Mouse (Mus musculus) hindbrain, postnatal 0 days (tissue): ENCODE measurements at regions not wholly inside any gene's neighbourhood (a gene's known extent, or its start where the extent isn't known, plus 50 kb on each side); places are given as distances from the start of the nearest gene placed in this dataset.
A peak's percentile ranks its signal among the peaks of the same experiment; 100 is the strongest.

Source experiments
- ATAC-seq: fragments of 200-750 bp; cut with Nextera tagmentation; 2 replicates; pipeline ENCODE4 v1.8.0; 2017; ENCODE audit warnings: mild to moderate bottlenecking, moderate TSS enrichment, moderate library complexity
- DNase-seq: peaks from one replicate; pipeline ENCODE4 v3.0.0-alpha.2; 2015; ENCODE audit warnings: low spot score
- H3K27ac ChIP-seq: fragments of 300-500 bp; sonication (generic); 2 replicates; pipeline ENCODE4 v1.5.1; 2014; ENCODE audit warnings: mild to moderate bottlenecking
- H3K27me3 ChIP-seq: fragments of 300-500 bp; sonication (generic); 2 replicates; pipeline ENCODE4 v1.6.1; 2014; ENCODE audit warnings: low read length, mixed read lengths; ENCODE audit not compliant: insufficient read depth
- H3K36me3 ChIP-seq: fragments of 300-500 bp; sonication (generic); 2 replicates; pipeline ENCODE4 v1.6.1; 2014; ENCODE audit warnings: low read length, mixed read lengths; ENCODE audit not compliant: insufficient read depth
- H3K4me1 ChIP-seq: fragments of 300-500 bp; sonication (generic); 2 replicates; pipeline ENCODE4 v1.6.1; 2014; ENCODE audit warnings: antibody characterized with exemption, low read length, mixed read lengths; ENCODE audit not compliant: insufficient read depth
- H3K4me2 ChIP-seq: fragments of 300-500 bp; sonication (generic); 2 replicates; pipeline ENCODE4 v1.6.1; 2014; ENCODE audit warnings: low read depth, mild to moderate bottlenecking, low read length, moderate library complexity, mixed read lengths
- H3K4me3 ChIP-seq: fragments of 300-500 bp; sonication (generic); 2 replicates; pipeline ENCODE4 v1.5.1; 2014; ENCODE audit warnings: low read length
- H3K9ac ChIP-seq: fragments of 300-500 bp; sonication (generic); replicated peaks from 2 replicates; pipeline ENCODE4 v1.6.1; 2014; ENCODE audit warnings: mild to moderate bottlenecking, low read length, moderate library complexity, mixed read lengths
- H3K9me3 ChIP-seq: fragments of 300-500 bp; sonication (generic); 2 replicates; pipeline ENCODE4 v1.6.1; 2016; ENCODE audit warnings: low read length, mixed read lengths
- CTCF ChIP-seq: IDR thresholded peaks from 2 replicates; pipeline ENCODE4 v1.5.1; 2016; ENCODE audit warnings: antibody characterized with exemption, control low read depth, low read depth
- WGBS: fragments of 180-500 bp; shearing (Covaris S2); extraction: QIAGEN DNeasy Blood & Tissue Kit; methylation state at CpG from one replicate; pipeline ENCODE4 v1.1.7; 2014; 5-methylcytosine and 5-hydroxymethylcytosine counted together

DNA sequence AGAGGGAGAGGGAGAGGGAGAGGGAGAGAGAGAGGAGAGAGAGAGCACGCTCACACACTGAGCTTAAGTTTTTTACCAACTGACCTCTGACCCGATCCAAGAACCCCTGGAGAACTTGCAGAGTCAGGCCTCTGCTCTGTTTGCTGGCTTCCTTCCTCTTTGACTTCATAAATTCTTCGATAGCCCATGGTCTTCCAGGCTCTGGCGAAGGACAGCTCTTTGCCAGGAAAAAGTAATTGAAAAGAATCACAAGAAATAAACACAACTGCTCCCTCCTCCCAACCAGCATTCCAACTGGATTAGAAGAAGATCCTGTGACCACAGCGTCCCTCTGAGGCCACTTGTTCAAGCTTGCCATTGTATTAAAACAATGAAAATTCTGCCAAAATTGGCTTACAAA lies 182.8 kb downstream of the Tmem132e start:
- no peaks in the 10 kb centered on the region for H3K9me3 ChIP-seq
- ATAC-seq (no peak), DNase-seq (peak; percentile 44)
- no peak overlapping the region for H3K4me2 ChIP-seq
- H3K27me3 ChIP-seq, result no peaks in the 10 kb centered on the region
- H3K9ac ChIP-seq, result no peak overlapping the region
- no peaks in the 10 kb centered on the region for H3K36me3 ChIP-seq
- H3K27ac ChIP-seq, result no peak overlapping the region
- H3K4me3 ChIP-seq, result no peak overlapping the region
- H3K4me1 ChIP-seq, result peaks cover 27% of the 10 kb centered on the region
- TF ChIP-seq CTCF, result peak; percentile 43; the same call in 1 of the 2 replicates
- WGBS, result 13% methylated on average over 5 of the region's 5 CpGs

DNA sequence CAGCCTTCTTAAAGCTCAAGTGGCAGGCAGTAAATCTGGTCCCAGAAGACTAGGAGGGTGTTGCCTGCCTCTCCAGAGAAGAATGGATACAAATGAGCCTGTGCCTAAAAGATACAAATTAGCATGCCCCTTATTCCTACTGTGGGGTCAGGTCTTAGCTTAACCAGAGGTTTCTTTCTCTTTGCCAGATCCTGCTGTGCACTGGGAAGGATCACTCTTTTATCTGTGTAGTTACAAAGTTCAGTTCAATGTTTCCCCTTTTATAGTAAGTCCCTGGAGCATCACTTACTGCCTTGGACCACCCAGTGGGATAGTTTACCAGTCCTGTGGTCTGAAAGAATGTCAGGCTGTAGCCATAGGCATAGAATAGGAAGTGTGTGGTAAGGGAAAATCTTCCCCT lies 181.1 kb downstream of the Tmem132e start:
- no peak for TF ChIP-seq CTCF
- Histone ChIP-seq H3K4me1 (peaks cover 32% of the 10 kb centered on the region), H3K9me3 (no peaks in the 10 kb centered on the region), H3K4me3 (no peak overlapping the region), H3K4me2 (no peak overlapping the region), H3K9ac (no peak overlapping the region), H3K36me3 (no peaks in the 10 kb centered on the region), H3K27ac (no peak overlapping the region), H3K27me3 (no peaks in the 10 kb centered on the region)
- ATAC-seq, result no peak
- DNase-seq, result no peak

DNA sequence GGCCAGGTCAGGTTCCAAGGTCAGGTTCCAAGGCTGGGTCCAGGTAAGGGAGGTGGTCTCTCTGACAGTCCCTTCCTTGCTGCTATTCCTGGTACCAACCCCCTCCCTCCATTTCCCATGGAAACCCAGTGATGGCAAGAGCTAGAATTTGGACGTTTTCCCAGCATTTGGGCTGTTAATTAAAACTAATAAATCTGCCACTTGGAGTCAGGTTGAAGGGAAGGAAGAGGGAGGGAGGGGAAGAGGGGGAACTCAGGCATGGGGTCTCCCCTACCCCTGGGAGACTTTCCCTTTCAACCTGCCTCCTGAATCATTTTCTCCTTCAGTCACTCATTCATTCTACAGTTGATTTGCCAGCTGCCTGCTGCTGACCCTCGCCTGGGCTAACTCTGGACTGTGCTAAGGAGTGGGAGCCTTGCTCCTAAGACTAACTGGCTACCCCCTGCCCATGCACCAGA lies 179.5 kb downstream of the Tmem132e start:
- no peak for TF ChIP-seq CTCF
- 26% methylated on average over 2 of the region's 2 CpGs for WGBS
- H3K4me3 ChIP-seq, result no peak overlapping the region
- H3K4me1 ChIP-seq, result peaks cover 32% of the 10 kb centered on the region
- ATAC-seq, result 0 out of 2 replicates have a peak, but pooled peaks have one; percentile 31
- H3K27me3 ChIP-seq, result no peaks in the 10 kb centered on the region
- DNase-seq, result peak; percentile 85
- no peaks in the 10 kb centered on the region for H3K36me3 ChIP-seq
- H3K4me2 ChIP-seq, result no peak overlapping the region
- no peaks in the 10 kb centered on the region for H3K9me3 ChIP-seq
- no peak overlapping the region for H3K9ac ChIP-seq
- peak overlapping the region; percentile 54; the same call in 1 of the 2 replicates for H3K27ac ChIP-seq

DNA sequence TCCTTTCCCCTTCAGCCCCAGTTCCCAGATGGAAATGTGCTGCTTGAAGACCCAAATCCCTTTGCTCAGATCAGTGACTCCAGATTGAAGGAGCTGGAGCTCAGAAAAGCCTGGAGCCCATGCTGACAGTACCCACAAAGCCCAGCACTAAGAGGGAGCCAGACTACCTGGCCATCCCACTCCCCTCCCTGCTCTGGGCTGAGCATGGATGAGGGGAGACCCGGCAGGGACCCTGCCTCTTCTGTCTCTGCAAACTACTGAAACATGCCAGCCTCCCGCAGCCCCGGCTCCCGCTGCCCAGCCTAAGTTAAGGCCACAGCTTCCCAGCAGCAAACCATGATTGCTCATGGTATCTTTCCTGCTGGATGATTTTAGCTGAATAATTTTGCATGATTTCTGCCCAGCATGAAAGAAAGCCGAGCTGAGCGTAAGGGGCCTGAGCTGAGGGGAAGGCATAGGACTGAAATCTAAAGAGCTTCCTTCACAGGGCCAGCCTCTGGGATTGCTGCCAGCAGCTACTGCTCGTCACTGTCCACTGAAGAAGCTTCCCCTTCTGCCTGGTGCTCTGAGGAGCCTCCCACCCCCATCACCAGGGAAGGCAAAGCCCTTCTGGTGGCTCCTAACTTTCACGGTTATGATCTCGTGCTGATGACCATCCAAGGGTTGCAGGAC lies 178.4 kb downstream of the Tmem132e start:
- peak overlapping the region; percentile 54; the same call in 1 of the 2 replicates for H3K27ac ChIP-seq
- TF ChIP-seq CTCF, result no peak
- no peaks in the 10 kb centered on the region for H3K9me3 ChIP-seq
- ATAC-seq (peak; percentile 73; the same call in 1 of the 2 replicates), DNase-seq (peak; percentile 80)
- peaks cover 32% of the 10 kb centered on the region for H3K4me1 ChIP-seq
- H3K9ac ChIP-seq, result 0 out of 2 replicates have a peak overlapping the region, but pooled peaks have one; percentile 3
- no peaks in the 10 kb centered on the region for H3K27me3 ChIP-seq
- WGBS, result 32% methylated on average over 9 of the region's 9 CpGs
- no peak overlapping the region for H3K4me3 ChIP-seq
- H3K36me3 ChIP-seq, result no peaks in the 10 kb centered on the region
- no peak overlapping the region for H3K4me2 ChIP-seq

DNA sequence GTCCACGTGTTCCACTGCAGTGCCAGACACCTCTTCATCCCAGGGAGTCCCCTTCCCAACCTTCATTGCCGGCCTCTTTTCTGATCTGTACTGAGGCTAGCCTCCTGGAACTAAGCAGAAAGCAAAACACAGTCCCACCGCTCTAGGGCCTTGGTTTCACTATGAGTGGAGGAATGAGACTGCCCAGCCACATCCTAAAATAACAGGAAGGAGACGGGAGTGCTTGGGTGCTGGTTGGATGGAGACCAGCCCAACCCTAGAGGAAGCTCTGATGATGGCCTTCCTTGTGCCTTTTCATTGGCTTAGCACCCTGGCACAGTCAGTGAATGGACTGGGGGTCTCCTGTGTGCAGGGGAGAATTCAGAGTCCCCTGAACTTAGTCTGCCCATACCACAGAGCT lies 177.4 kb downstream of the Tmem132e start:
- no peak overlapping the region for H3K4me2 ChIP-seq
- DNase-seq, result no peak
- 69% methylated on average over 4 of the region's 4 CpGs for WGBS
- no peak overlapping the region for H3K9ac ChIP-seq
- no peaks in the 10 kb centered on the region for H3K27me3 ChIP-seq
- no peak for ATAC-seq
- H3K36me3 ChIP-seq, result no peaks in the 10 kb centered on the region
- H3K9me3 ChIP-seq, result no peaks in the 10 kb centered on the region
- H3K27ac ChIP-seq, result no peak overlapping the region
- H3K4me1 ChIP-seq, result peaks cover 32% of the 10 kb centered on the region
- no peak overlapping the region for H3K4me3 ChIP-seq
- no peak for TF ChIP-seq CTCF

GRCm38 (mm10) chr11:82564181-82564580 lies 175.5 kb downstream of the Tmem132e start:
- Histone ChIP-seq H3K27me3 (no peaks in the 10 kb centered on the region), H3K4me3 (no peak overlapping the region), H3K9me3 (no peaks in the 10 kb centered on the region), H3K36me3 (no peaks in the 10 kb centered on the region), H3K4me2 (no peak overlapping the region), H3K9ac (no peak overlapping the region), H3K4me1 (peaks cover 30% of the 10 kb centered on the region), H3K27ac (no peak overlapping the region)
- TF ChIP-seq CTCF, result no peak
- ATAC-seq, result no peak
- 59% methylated on average over 10 of the region's 10 CpGs for whole genome bisulfite sequencing
- no peak for DNase-seq

DNA sequence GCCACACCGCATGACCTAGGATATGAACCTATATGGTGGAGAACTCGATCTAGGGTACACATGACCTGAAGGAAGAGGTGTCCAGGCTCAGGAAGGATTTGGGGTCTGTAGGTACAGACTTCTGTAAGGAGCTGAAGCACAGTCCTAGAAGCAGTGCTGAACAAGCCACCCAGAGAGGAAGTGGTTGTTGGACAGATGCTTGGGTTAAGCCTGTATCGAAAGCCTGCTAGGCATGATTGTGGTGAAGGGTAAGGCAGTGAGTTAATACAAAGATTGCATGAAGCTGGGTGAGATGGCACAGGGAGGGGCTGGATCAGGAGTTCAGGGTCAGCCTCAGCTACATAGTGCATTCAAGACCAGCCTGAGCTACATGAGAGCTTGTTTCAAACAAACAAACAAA lies 153.3 kb downstream of the Tmem132e start:
- H3K9me3 ChIP-seq, result no peaks in the 10 kb centered on the region
- ATAC-seq (no peak), DNase-seq (no peak)
- no peak overlapping the region for H3K9ac ChIP-seq
- no peak overlapping the region for H3K27ac ChIP-seq
- WGBS, result 91% methylated on average over 3 of the region's 3 CpGs
- H3K36me3 ChIP-seq, result no peaks in the 10 kb centered on the region
- H3K27me3 ChIP-seq, result no peaks in the 10 kb centered on the region
- no peak overlapping the region for H3K4me3 ChIP-seq
- no peak for TF ChIP-seq CTCF
- H3K4me1 ChIP-seq, result no peaks in the 10 kb centered on the region
- H3K4me2 ChIP-seq, result no peak overlapping the region
